Mouse (Mus musculus) CD4-positive, CD25-positive, alpha-beta regulatory T cell, adult 4 months (primary cell): ENCODE data around the gene Zfp637. TPM values are rescaled to one million over a fixed set of nuclear protein-coding genes. Genes with fewer than 3 reads are reported as not detected.
"Not testable (repeated sequence)": the region's sequence is repeated elsewhere in the genome, so short reads cannot be mapped to it uniquely, and the experiment has no call there.

ENCODE experiments used
- ATAC-seq: one replicate; pipeline ENCODE4 v1.8.0; 2017
- polyA plus RNA-seq, 2 experiments: library from polyadenylated mRNA; unstranded; fragments of 100-300 nt; shearing (Covaris generic); gene quantifications; one replicate each; pipeline ENCODE4 v1.2.1; 2017

The Zfp637 gene
- polyA plus RNA-seq, 2 experiments from 2014 or later = 34.4 to 40.9 TPM

DNA sequence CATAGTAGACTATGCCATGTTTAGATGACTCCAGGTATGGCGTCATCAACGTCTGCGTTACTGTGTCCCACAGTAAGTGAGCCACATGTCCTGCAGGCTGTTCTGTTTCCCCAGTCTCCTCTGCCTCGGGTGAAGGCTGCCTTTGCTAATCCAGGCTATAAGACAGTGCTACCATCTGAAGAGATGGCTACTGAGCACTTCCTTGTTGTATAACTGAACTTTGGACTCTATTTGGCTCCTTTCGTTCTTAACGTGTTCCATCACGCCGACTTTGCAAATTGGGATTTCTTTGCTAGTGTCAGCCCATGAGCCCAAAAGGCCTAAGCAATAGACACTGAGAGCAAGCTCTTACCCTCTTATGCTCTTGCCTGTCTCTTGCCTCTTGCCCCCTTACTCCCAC, 27.2 kb downstream of the Zfp637 start:
- ATAC-seq = no peak

- no peak for ATAC-seq
Observed at GRCm38 (mm10) chr6:117871034-117871433, 30.1 kb downstream of the Zfp637 start.

GRCm38 (mm10) chr6:117873450-117873849, 32.5 kb downstream of the Zfp637 start:
- ATAC-seq = not testable (repeated sequence)

- ATAC-seq = no peak
Observed at GRCm38 (mm10) chr6:117874621-117875281, 33.8 kb downstream of the Zfp637 start.

GRCm38 (mm10) chr6:117878700-117879407, 37.9 kb downstream of the Zfp637 start:
- ATAC-seq = peak; percentile 75

DNA sequence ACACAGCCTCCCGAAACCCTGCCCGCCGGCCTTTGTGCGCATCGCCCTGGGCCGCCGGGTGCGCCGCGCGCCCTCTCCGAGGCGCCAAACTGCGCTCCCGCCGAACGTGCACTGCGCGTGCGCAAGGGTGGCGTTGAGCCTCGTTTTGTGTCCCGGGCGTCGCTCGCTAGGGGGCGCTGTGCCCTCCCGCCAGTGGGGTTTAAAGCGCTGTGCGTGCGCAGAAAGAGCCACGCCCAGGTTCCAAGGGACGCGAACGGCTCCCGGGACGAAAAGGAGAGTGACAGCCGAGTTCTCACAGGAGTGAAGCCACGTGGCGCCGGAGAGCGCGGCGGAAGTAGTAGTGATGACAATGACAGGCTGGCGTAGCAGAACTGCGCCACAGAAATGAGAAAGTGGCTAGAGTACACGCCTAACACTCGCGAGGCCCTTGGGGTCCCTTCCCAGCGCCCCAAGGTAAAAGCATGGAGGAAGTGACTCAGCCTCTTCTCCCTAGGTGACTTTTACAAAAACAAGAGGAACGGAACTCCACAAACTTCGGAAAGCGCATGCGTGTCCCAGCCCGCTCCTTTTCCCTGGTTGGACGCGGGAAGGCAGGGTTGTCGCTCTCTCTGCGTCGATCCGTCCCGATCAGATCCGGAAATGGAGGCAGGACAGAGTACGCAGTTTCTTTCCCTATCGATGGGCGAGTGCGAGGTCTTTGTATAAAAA, 38.6 kb downstream of the Zfp637 start:
- peak; percentile 74 for ATAC-seq

GRCm38 (mm10) chr6:117880394-117880838, 39.4 kb downstream of the Zfp637 start:
- ATAC-seq = no peak

DNA sequence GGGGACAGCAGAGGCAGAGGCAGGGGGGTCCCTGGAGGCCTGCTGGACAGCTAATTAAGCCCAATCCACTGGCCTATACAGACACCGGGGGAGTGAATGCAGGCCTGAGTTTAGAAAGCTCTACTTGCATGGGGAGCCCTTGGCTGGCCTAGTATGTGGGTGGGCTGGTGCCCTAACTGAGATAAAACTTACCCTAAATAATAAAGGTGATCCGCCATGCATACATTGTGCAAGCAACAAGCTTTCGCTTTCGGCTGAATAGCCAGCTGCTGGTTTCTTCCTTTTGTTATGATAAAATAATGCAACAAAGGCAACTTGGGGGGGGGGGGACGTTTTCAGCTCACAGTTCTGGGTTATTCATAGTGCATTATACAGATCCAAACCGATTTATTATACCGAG, 40.2 kb downstream of the Zfp637 start:
- ATAC-seq = no peak

DNA sequence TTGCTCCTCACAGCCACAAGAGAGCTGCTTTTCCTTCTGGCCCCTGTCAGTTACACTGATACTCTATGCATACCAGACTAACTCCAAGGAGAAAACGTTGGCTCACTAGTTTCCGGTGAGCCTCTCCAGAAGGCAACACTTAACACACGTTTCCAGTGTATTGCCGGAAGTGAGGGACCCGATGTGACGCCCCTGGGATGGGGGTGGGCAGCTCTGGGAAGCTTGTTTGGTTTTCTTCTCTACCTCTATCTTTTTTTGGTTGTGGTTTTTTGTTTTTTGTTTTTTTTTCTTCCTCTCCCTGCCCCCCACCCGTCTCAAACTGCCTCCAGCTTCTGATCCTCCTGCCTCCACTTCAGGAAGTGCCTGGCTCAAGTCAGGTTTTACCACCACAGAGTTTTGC, 41.0 kb downstream of the Zfp637 start:
- ATAC-seq = peak; percentile 7

GRCm38 (mm10) chr6:117885943-117886342, 45.0 kb downstream of the Zfp637 start:
- no peak for ATAC-seq

DNA sequence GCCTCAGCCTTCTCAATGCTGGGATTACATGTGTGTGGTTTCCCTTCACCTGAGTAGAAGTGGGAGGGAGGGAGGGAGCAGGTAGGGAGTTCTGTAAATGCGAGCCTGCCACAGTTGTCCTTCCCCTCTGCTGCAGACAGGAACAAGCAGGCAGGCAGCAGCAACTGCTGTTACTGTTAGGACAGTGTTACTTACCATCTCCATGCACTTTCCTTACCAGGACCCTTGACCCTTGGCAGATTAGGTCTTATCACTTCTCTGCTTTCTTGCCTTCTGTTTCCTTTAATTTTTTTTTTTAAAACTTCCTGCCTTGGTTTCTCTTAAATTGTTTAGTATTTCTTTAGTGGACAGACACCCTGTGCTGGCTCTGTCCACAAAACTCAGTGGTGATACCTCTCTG, 47.1 kb downstream of the Zfp637 start:
- no peak for ATAC-seq

- no peak for ATAC-seq
Observed at GRCm38 (mm10) chr6:117888642-117889096, 47.7 kb downstream of the Zfp637 start.

- peak; percentile 89 for ATAC-seq
Observed at GRCm38 (mm10) chr6:117890257-117890656, 49.3 kb downstream of the Zfp637 start.

DNA sequence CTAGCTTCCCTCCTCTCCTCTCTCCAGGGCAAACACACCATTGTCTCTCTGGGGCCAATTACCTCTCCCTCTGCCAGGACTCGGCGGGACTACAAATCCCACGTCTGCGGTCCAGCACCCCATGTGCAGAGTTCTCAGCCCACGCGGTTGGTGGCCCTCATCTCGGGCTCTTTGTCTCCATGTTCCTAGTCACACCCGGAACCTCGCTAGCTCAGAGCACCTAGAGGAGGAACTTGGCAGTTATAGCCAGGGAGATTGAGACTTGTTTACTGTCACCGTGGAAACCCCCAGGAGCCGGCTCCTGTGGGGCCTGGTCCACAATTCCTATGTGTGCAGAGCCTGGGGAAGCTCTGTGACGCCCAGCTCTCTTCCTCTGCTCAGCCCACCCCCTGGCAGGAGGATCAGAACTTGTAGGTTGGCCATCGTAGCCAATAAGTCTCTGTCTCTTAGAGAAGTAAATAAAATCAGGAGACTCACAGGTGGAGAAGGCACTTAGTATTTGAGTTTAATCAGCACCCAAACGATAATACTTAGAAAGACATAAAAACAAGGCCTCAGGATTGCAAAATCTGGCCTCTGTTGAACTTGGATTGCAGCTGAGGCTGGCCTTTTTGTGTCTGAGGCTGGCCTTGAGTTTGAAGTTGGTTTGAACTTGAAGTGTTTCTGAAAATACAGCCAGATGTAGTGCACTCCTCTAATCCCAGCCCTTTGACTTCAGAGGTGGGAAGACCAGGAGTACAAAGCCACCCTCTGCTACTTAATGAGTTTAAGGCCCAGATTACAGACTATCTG, 50.6 kb downstream of the Zfp637 start:
- ATAC-seq = peak; percentile 52

DNA sequence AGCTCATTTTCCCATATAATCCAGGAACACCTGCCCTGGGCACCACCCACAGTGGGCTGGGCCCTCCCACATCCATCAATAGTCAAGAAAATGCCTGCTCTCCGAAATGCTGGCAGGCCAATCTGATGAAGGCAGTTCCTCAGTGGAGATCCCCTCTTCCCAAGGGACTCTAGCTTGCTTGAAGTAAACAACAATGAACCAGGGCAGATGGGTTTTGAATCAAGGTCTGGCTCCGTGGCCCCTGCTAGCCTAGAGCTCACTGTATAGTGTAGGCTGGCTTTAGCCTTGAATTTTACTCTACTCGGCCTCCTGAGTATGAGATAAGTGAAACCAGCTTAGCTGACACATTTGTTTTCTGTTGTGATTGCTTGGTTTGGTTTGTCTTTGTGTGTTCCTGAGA, 51.4 kb downstream of the Zfp637 start:
- ATAC-seq = no peak

DNA sequence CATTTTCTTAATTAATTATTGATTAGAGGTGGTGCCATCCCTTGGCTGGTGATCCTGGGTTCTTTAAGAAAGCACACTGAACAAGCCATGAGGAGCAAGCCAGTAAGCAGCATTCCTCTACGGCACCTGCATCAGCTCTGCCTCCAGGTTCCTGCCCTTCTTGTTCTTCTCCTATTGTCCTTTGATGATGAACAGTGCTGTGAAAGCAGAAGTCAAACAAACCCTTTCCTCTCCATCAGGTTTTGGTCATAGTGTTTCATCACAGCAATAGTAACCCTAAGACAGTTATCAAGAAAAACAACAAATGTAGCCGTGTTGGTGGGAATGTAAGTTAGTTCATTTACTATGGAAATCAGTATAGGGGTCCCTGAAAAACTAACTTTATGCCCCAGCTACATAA, 52.5 kb downstream of the Zfp637 start:
- no peak for ATAC-seq

Other genes starting within 250 kb of the Zfp637 start
- 1 to 10 TPM; 2.4 to 3.3 TPM for gene Zfp239, start 20.9 kb downstream of the Zfp637 start, polyA plus RNA-seq
- 1,000 to 10,000 TPM; 1,072 to 1,239 TPM for gene Hnrnpf, start 59.1 kb downstream of the Zfp637 start, polyA plus RNA-seq
- gene Fxyd4, start 96.5 kb downstream of the Zfp637 start, polyA plus RNA-seq = 10 to 100 TPM in 1 of 2 experiments, 1 to 10 TPM in 1; 7.6 to 14.3 TPM
- 1 to 10 TPM; 5.4 to 7.8 TPM for gene Rasgef1a, start 170.3 kb downstream of the Zfp637 start, polyA plus RNA-seq